Mouse (Mus musculus) small intestine, adult 2 months (tissue): ENCODE measurements around the gene Cd59b.

Source experiments
- CTCF ChIP-seq: fragments of 200-500 bp; IDR thresholded peaks from 2 replicates; pipeline ENCODE4 v1.5.1; 2012; ENCODE audit warnings: low read depth, mild to moderate bottlenecking, control low read depth, inconsistent platforms, low read length, moderate library complexity, mixed read lengths; ENCODE audit not compliant: insufficient replicate concordance, insufficient read length; ENCODE audit errors: extremely low read depth
- POLR2A ChIP-seq: fragments of 200-500 bp; IDR thresholded peaks from 2 replicates; pipeline ENCODE4 v1.6.1; 2012; ENCODE audit warnings: low read depth, mild to moderate bottlenecking, control low read depth, inconsistent platforms, low read length, moderate library complexity

- TF ChIP-seq POLR2A (no peak), CTCF (no peak)
Observed at GRCm38 (mm10) chr2:104058381-104058780, 11.3 kb upstream of the Cd59b start.
